Mouse (Mus musculus): ENCODE results near the gene Bmp6. TPM values are rescaled to one million over a fixed set of nuclear protein-coding genes. Genes with fewer than 3 reads are reported as not detected.

Bmp6 gene
- 2.7 and 3.1 TPM in 2 replicates for polyA plus RNA-seq (2015; fragmentation: Nextera tagmentation; extraction: Ambion mirVana)

GRCm38 (mm10) chr13:38344713-38345430 lies at the start of gene Bmp6:
TSS of gene Bmp6 (plus strand) at chr13:38345107.
- H3K4me2 ChIP-seq (ENCODE audit: low read length): peak within 1 kb of the TSS; percentile 65
- H3K9ac ChIP-seq (ENCODE audit: low read depth, low read length): peak within 1 kb of the TSS; percentile 49
- no peaks in the 10 kb centered on the region for H3K36me3 ChIP-seq (ENCODE audit: insufficient read depth, low read length)
- peaks cover 18% of the 10 kb centered on the region; the same call in 1 of the 2 replicates for H3K4me1 ChIP-seq (replicated peaks; ENCODE audit: insufficient read depth, low read length)
- 1% methylated on average over 53 of the region's 54 CpGs for WGBS
- no peak for TF ChIP-seq CTCF (IDR thresholded peaks at IDR 0.05; ENCODE audit: low read depth)
- H3K27me3 ChIP-seq (ENCODE audit: insufficient read depth, low read length): peaks cover 28% of the 10 kb centered on the region
- H3K9me3 ChIP-seq (replicated peaks; ENCODE audit: low read length): no peaks in the 10 kb centered on the region
- DNase-seq (ENCODE audit: low spot score) (peak; percentile 93), ATAC-seq (replicated peaks; ENCODE audit: low FRiP score, low read depth) (peak; percentile 89)
- peak within 1 kb of the TSS; percentile 49 for H3K4me3 ChIP-seq (replicated peaks; ENCODE audit: low read depth, low read length)
- H3K27ac ChIP-seq: no peak within 1 kb of the TSS

GRCm38 (mm10) chr13:38296166-38296565 lies 48.7 kb upstream of the Bmp6 start:
- no peak overlapping the region for H3K4me3 ChIP-seq (replicated peaks; ENCODE audit: low read depth, low read length)
- H3K4me1 ChIP-seq (replicated peaks; ENCODE audit: insufficient read depth, low read length): no peaks in the 10 kb centered on the region
- H3K9me3 ChIP-seq (replicated peaks; ENCODE audit: low read length): no peaks in the 10 kb centered on the region
- 13% methylated on average over 8 of the region's 8 CpGs for WGBS
- ATAC-seq (replicated peaks; ENCODE audit: low FRiP score, low read depth) (peak; percentile 83; the same call in 1 of the 2 replicates), DNase-seq (ENCODE audit: low spot score) (peak; percentile 91)
- no peak overlapping the region for H3K4me2 ChIP-seq (ENCODE audit: low read length)
- H3K27me3 ChIP-seq (ENCODE audit: insufficient read depth, low read length): no peaks in the 10 kb centered on the region
- no peaks in the 10 kb centered on the region for H3K36me3 ChIP-seq (ENCODE audit: insufficient read depth, low read length)
- H3K9ac ChIP-seq (ENCODE audit: low read depth, low read length): no peak overlapping the region
- H3K27ac ChIP-seq: no peak overlapping the region; the same call in 1 of the 2 replicates
- TF ChIP-seq CTCF (IDR thresholded peaks at IDR 0.05; ENCODE audit: low read depth): no peak

- no peak for TF ChIP-seq CTCF (IDR thresholded peaks at IDR 0.05; ENCODE audit: low read depth)
- Histone ChIP-seq H3K4me3 (replicated peaks; ENCODE audit: low read depth, low read length) (no peak overlapping the region), H3K4me1 (replicated peaks; ENCODE audit: insufficient read depth, low read length) (no peaks in the 10 kb centered on the region), H3K27ac (no peak overlapping the region; the same call in 1 of the 2 replicates), H3K27me3 (ENCODE audit: insufficient read depth, low read length) (no peaks in the 10 kb centered on the region), H3K9ac (ENCODE audit: low read depth, low read length) (no peak overlapping the region), H3K9me3 (replicated peaks; ENCODE audit: low read length) (no peaks in the 10 kb centered on the region), H3K4me2 (ENCODE audit: low read length) (no peak overlapping the region), H3K36me3 (ENCODE audit: insufficient read depth, low read length) (no peaks in the 10 kb centered on the region)
- ATAC-seq (replicated peaks; ENCODE audit: low FRiP score, low read depth) (peak; percentile 7; the same call in 1 of the 2 replicates), DNase-seq (ENCODE audit: low spot score) (peak; percentile 81)
- WGBS: 19% methylated on average over 8 of the region's 8 CpGs
Measured at GRCm38 (mm10) chr13:38296601-38297000, 48.3 kb upstream of the Bmp6 start.

- Histone ChIP-seq H3K36me3 (ENCODE audit: insufficient read depth, low read length) (no peaks in the 10 kb centered on the region), H3K9ac (ENCODE audit: low read depth, low read length) (no peak overlapping the region), H3K27ac (no peak overlapping the region), H3K9me3 (replicated peaks; ENCODE audit: low read length) (no peaks in the 10 kb centered on the region), H3K4me3 (replicated peaks; ENCODE audit: low read depth, low read length) (no peak overlapping the region), H3K4me1 (replicated peaks; ENCODE audit: insufficient read depth, low read length) (no peaks in the 10 kb centered on the region), H3K4me2 (ENCODE audit: low read length) (no peak overlapping the region), H3K27me3 (ENCODE audit: insufficient read depth, low read length) (no peaks in the 10 kb centered on the region)
- no peak for ATAC-seq (replicated peaks; ENCODE audit: low FRiP score, low read depth)
- 89% methylated on average over 3 of the region's 3 CpGs for WGBS
- no peak for TF ChIP-seq CTCF (IDR thresholded peaks at IDR 0.05; ENCODE audit: low read depth)
- no peak for DNase-seq (ENCODE audit: low spot score)
Measured at GRCm38 (mm10) chr13:38311125-38311524, 33.8 kb upstream of the Bmp6 start.

GRCm38 (mm10) chr13:38312357-38313040 lies 32.4 kb upstream of the Bmp6 start:
- DNase-seq (ENCODE audit: low spot score) (no peak), ATAC-seq (replicated peaks; ENCODE audit: low FRiP score, low read depth) (no peak)
- Histone ChIP-seq H3K9me3 (replicated peaks; ENCODE audit: low read length) (no peaks in the 10 kb centered on the region), H3K9ac (ENCODE audit: low read depth, low read length) (no peak overlapping the region), H3K27me3 (ENCODE audit: insufficient read depth, low read length) (no peaks in the 10 kb centered on the region), H3K4me2 (ENCODE audit: low read length) (no peak overlapping the region), H3K27ac (no peak overlapping the region), H3K36me3 (ENCODE audit: insufficient read depth, low read length) (no peaks in the 10 kb centered on the region), H3K4me3 (replicated peaks; ENCODE audit: low read depth, low read length) (no peak overlapping the region), H3K4me1 (replicated peaks; ENCODE audit: insufficient read depth, low read length) (no peaks in the 10 kb centered on the region)
- 83% methylated on average over 12 of the region's 12 CpGs for WGBS
- no peak for TF ChIP-seq CTCF (IDR thresholded peaks at IDR 0.05; ENCODE audit: low read depth)

- 60% methylated on average over 7 of the region's 7 CpGs for WGBS
- Histone ChIP-seq H3K36me3 (ENCODE audit: insufficient read depth, low read length) (no peaks in the 10 kb centered on the region), H3K27me3 (ENCODE audit: insufficient read depth, low read length) (no peaks in the 10 kb centered on the region), H3K9ac (ENCODE audit: low read depth, low read length) (no peak overlapping the region), H3K4me3 (replicated peaks; ENCODE audit: low read depth, low read length) (no peak overlapping the region), H3K27ac (no peak overlapping the region), H3K4me2 (ENCODE audit: low read length) (no peak overlapping the region), H3K4me1 (replicated peaks; ENCODE audit: insufficient read depth, low read length) (no peaks in the 10 kb centered on the region), H3K9me3 (replicated peaks; ENCODE audit: low read length) (no peaks in the 10 kb centered on the region)
- peak; percentile 44 for DNase-seq (ENCODE audit: low spot score)
- no peak for ATAC-seq (replicated peaks; ENCODE audit: low FRiP score, low read depth)
- no peak for TF ChIP-seq CTCF (IDR thresholded peaks at IDR 0.05; ENCODE audit: low read depth)
Measured at GRCm38 (mm10) chr13:38314590-38314989, 30.3 kb upstream of the Bmp6 start.
